Mouse (Mus musculus) hindbrain, embryonic 11.5 days (tissue): Measurements from ENCODE around the gene Pcgf5. TPM values are rescaled to one million over a fixed set of nuclear protein-coding genes. Genes with fewer than 3 reads are reported as not detected.

ENCODE experiments used
- ATAC-seq: fragments of 200-750 bp; cut with Nextera tagmentation; 2 replicates; pipeline ENCODE4 v1.8.0; 2017; ENCODE audit warnings: mild to moderate bottlenecking, moderate TSS enrichment, moderate library complexity; ENCODE audit not compliant: low FRiP score
- DNase-seq: peaks from one replicate; pipeline ENCODE4 v3.0.0-alpha.2; 2015; ENCODE audit warnings: low spot score
- H3K27ac ChIP-seq: fragments of 300-500 bp; sonication (generic); 2 replicates; pipeline ENCODE4 v1.5.1; 2014; ENCODE audit warnings: mild to moderate bottlenecking, low read depth, low read length
- H3K27me3 ChIP-seq: fragments of 300-500 bp; sonication (generic); 2 replicates; pipeline ENCODE4 v1.6.1; 2014; ENCODE audit warnings: mild to moderate bottlenecking, low read length, moderate library complexity, mixed read lengths; ENCODE audit not compliant: control insufficient read depth, insufficient read depth
- H3K36me3 ChIP-seq: fragments of 300-500 bp; sonication (generic); 2 replicates; pipeline ENCODE4 v1.6.1; 2014; ENCODE audit warnings: mild to moderate bottlenecking, low read length, moderate library complexity, mixed read lengths; ENCODE audit not compliant: control insufficient read depth, insufficient read depth
- H3K4me1 ChIP-seq: fragments of 300-500 bp; sonication (generic); replicated peaks from 2 replicates; pipeline ENCODE4 v1.6.1; 2014; ENCODE audit warnings: low read length, mixed read lengths; ENCODE audit not compliant: control insufficient read depth, insufficient read depth
- H3K4me2 ChIP-seq: fragments of 300-500 bp; sonication (generic); replicated peaks from 2 replicates; pipeline ENCODE4 v1.6.1; 2014; ENCODE audit warnings: mild to moderate bottlenecking, low read depth, low read length
- H3K4me3 ChIP-seq: fragments of 300-500 bp; sonication (generic); 2 replicates; pipeline ENCODE4 v1.5.1; 2014; ENCODE audit warnings: low read depth, low read length
- H3K9ac ChIP-seq: fragments of 300-500 bp; sonication (generic); 2 replicates; pipeline ENCODE4 v1.6.1; 2014; ENCODE audit warnings: low read depth, low read length
- H3K9me3 ChIP-seq: fragments of 300-500 bp; sonication (generic); 2 replicates; pipeline ENCODE4 v1.6.1; 2016; ENCODE audit warnings: low read length; ENCODE audit not compliant: control insufficient read depth
- WGBS: fragments of 180-500 bp; shearing (Covaris S2); extraction: QIAGEN DNeasy Blood & Tissue Kit; methylation state at CpG from one replicate; pipeline ENCODE4 v1.1.7; 2014; 5-methylcytosine and 5-hydroxymethylcytosine counted together
- polyA plus RNA-seq: library from polyadenylated mRNA; unstranded; fragments of >200 nt; fragmentation: Nextera tagmentation; extraction: Ambion mirVana; gene quantifications from 2 replicates; pipeline ENCODE4 v1.2.1, GENCODE M21; 2014

Pcgf5 gene
- polyA plus RNA-seq: 10.6 and 11.0 TPM in 2 replicates

DNA sequence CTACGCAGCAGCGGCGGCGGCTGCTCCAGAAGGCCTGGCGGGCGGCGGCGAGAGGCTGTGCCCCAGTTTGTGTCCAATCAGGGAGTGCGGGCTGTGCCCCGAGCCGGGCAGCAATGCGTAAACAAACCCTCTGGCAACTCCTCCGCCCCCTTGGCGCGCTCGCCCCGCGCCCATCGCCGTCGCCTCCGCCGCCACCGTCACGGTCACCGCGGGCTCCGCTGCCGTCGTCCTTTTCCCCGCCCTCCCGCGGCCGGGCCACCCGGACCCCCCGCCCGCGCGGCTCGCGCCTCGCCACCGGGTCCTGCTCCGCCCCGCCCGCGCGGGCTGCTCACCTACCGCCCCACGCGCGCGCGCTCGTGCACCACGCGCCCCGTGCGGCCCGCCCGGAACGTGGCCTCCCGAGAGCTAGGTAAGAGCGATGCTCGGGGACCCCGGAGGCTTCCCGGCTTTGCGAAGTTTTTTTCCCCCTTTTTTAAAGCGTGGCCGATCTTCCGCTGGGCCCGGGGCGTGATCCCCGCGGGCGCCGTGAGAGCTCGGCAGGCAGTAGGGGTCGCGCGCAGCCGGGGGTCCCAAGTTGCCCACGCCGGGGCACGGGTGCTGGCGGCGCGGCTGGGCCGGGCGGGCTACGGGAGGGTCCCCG is at the start of gene Pcgf5:
TSS of gene Pcgf5 (plus strand) at position 149 of the 640 bp plus-strand sequence.
- no peaks in the 10 kb centered on the region for H3K36me3 ChIP-seq
- no peak within 1 kb of the TSS for H3K27ac ChIP-seq
- under 1% methylated on average over 55 of the region's 92 CpGs for WGBS
- H3K4me2 ChIP-seq: peak within 1 kb of the TSS; percentile 100
- peak; percentile 70 for DNase-seq
- H3K9ac ChIP-seq: peak within 1 kb of the TSS; percentile 7; the same call in 1 of the 2 replicates
- H3K27me3 ChIP-seq: peaks cover 30% of the 10 kb centered on the region
- H3K4me3 ChIP-seq: peak within 1 kb of the TSS; percentile 65
- ATAC-seq: peak; percentile 79
- H3K4me1 ChIP-seq: no peaks in the 10 kb centered on the region
- H3K9me3 ChIP-seq: no peaks in the 10 kb centered on the region

DNA sequence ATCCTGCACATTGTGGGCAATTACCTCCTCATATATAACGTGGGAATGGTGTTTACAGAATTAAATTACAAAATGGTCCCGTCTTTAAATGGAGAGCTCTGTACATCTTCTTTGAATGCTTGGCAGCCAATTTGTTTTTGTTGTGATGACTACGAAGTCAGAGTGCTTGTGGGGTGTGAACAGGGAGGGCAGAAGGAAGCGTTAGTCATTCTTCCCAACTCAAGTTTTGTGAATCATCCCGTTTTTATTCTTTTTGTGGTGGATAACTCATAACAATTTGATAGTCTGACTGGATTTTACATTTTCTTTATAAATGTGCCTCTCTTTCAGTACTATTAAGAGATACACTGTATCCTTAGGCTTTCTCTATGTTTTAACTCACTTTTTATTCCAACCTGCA is 42.6 kb upstream of the Pcgf5 start:
- H3K4me3 ChIP-seq: no peak overlapping the region
- DNase-seq (no peak), ATAC-seq (no peak)
- H3K9me3 ChIP-seq: no peaks in the 10 kb centered on the region
- H3K36me3 ChIP-seq: no peaks in the 10 kb centered on the region
- no peak overlapping the region for H3K27ac ChIP-seq
- 87% methylated on average over 5 of the region's 5 CpGs for WGBS
- H3K27me3 ChIP-seq: no peaks in the 10 kb centered on the region
- no peak overlapping the region for H3K4me2 ChIP-seq
- no peaks in the 10 kb centered on the region for H3K4me1 ChIP-seq
- H3K9ac ChIP-seq: no peak overlapping the region

DNA sequence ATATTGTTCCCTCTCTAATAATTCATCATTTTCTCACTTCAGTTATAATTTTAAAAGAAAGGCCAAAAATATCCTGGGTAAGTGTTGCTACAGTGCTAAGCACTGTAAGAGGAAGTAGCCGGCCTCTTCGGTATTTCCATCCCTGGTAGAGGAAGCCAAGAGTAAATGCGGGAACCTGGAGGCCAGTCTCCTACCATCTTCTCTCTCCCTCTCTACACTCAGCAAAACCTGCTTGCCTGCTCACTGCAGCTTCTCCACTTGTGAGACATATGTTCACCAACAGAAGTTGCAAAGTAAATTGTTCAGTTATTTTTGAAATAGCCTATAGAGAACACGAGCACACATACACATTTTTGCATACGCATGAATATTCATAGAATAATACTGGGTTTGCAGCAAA is 34.1 kb upstream of the Pcgf5 start:
- H3K4me1 ChIP-seq: no peaks in the 10 kb centered on the region
- H3K27ac ChIP-seq: no peak overlapping the region
- H3K4me2 ChIP-seq: no peak overlapping the region
- no peak overlapping the region for H3K9ac ChIP-seq
- H3K4me3 ChIP-seq: no peak overlapping the region
- DNase-seq: no peak
- no peaks in the 10 kb centered on the region for H3K9me3 ChIP-seq
- no peak for ATAC-seq
- no peaks in the 10 kb centered on the region for H3K27me3 ChIP-seq
- no peaks in the 10 kb centered on the region for H3K36me3 ChIP-seq
- 89% methylated on average over 5 of the region's 5 CpGs for WGBS

DNA sequence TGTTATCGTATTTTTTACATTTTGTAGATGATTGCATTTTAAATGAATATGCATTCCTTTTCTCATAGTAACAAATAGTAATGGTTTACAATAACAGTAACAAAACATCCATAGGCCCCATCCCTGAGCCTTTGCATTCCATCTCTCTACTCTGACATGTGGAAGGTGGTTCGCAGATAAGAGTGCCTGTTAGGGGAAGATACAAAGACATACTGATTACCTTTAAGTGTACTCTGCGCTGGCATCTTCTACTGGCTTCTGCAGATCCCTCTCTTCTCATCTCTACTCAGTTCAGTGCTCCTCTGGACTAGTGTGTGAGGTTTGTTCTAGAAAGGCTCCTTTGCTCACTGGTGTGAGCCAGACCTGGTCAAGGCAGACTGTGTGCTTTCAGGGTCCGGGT is 28.4 kb upstream of the Pcgf5 start:
- Histone ChIP-seq H3K36me3 (no peaks in the 10 kb centered on the region), H3K4me1 (no peaks in the 10 kb centered on the region), H3K4me2 (no peak overlapping the region), H3K9me3 (no peaks in the 10 kb centered on the region), H3K9ac (no peak overlapping the region), H3K27ac (no peak overlapping the region), H3K4me3 (no peak overlapping the region), H3K27me3 (no peaks in the 10 kb centered on the region)
- ATAC-seq (no peak), DNase-seq (no peak)
- 88% methylated on average over 4 of the region's 4 CpGs for WGBS

DNA sequence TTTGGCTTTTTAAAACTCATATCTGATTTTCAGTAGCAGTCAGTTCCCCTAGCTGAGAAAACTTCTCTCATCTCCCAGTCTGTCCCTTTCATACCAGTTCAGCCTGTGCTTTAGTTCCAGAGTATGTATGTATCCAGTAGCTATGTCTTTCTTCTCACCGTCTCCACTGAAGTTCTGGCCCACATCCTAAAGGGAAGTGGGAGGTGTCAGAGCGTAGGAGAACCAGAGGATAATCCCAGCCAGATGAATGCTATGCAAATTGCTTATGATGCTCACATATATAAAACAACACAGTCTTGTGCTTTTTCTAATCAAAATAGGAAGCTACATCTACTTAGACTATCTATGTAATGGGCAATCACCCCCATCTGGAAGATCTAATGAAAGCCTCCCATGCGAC is 27.0 kb upstream of the Pcgf5 start:
- Histone ChIP-seq H3K4me2 (no peak overlapping the region), H3K9me3 (no peaks in the 10 kb centered on the region), H3K9ac (no peak overlapping the region), H3K27ac (no peak overlapping the region), H3K4me3 (no peak overlapping the region), H3K27me3 (no peaks in the 10 kb centered on the region), H3K4me1 (no peaks in the 10 kb centered on the region), H3K36me3 (no peaks in the 10 kb centered on the region)
- 90% methylated on average over 3 of the region's 3 CpGs for WGBS
- ATAC-seq: no peak
- no peak for DNase-seq

DNA sequence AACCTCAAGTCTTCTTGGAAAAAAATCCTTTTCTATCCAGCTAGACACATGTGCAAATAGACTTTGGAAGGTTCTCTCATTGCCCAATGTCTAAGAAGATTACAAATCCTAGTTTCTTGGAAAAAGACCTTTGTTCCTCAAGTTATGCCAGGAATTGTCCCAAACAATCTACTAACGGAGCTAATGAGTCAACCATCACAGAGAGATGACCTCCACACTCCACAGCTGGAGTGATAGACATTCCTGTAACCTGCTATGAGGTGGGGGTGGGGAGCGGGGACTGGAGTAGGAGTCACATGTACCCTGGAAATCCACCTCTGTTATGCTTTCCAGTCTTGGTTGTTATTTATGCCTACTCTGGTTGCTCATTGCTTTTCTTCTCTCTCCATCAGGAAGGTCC is 24.8 kb upstream of the Pcgf5 start:
- Histone ChIP-seq H3K9ac (no peak overlapping the region), H3K36me3 (no peaks in the 10 kb centered on the region), H3K4me2 (no peak overlapping the region), H3K27ac (no peak overlapping the region), H3K4me1 (no peaks in the 10 kb centered on the region), H3K27me3 (no peaks in the 10 kb centered on the region), H3K9me3 (no peaks in the 10 kb centered on the region), H3K4me3 (no peak overlapping the region)
- ATAC-seq (no peak), DNase-seq (no peak)
- 70% methylated on average over 2 of the region's 2 CpGs for WGBS

DNA sequence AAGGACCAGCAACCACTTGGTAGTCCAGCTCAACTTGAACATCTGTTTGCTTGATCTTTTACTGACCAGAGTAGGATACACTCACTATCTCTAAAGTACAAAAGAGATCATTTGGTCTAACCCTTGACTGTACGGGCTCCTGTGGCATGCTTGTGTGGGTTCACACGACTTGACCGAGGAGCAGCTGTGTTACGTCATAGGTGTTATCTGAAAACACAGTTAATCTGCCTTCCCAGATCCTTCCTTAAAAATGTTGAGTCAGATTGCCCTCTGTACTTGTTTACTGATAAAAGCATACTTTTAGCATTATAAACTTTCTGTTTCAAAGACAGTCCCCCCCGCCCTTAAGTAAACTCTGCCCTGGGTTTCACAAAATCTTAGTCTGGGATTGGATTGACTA is 19.4 kb upstream of the Pcgf5 start:
- 90% methylated on average over 5 of the region's 5 CpGs for WGBS
- DNase-seq (no peak), ATAC-seq (no peak)
- Histone ChIP-seq H3K36me3 (no peaks in the 10 kb centered on the region), H3K4me1 (no peaks in the 10 kb centered on the region), H3K9ac (no peak overlapping the region), H3K27me3 (no peaks in the 10 kb centered on the region), H3K9me3 (no peaks in the 10 kb centered on the region), H3K4me3 (no peak overlapping the region), H3K4me2 (no peak overlapping the region), H3K27ac (no peak overlapping the region)

DNA sequence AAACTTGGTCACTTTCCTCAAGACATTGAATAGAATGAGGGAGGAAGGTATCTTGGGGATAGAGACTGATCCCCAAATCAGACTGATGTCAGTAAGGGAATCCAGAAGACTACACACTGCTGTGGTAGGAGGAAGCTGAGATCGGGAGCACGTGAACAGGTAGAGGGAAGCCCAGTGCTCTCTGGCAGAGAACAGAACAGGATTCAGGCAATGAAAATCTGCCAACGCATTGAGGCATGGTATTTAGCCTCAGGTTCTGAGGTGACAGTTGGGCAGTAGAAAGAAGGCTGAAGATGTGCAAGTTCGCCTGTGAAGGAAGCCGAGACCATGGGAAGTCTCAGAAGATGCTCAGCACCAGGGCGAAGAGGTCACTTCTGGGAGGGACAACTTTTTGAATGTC is 733 bp upstream of the Pcgf5 start:
- WGBS: 30% methylated on average over 6 of the region's 6 CpGs
- ATAC-seq: no peak
- no peak overlapping the region for H3K9ac ChIP-seq
- no peak for DNase-seq
- H3K4me1 ChIP-seq: no peaks in the 10 kb centered on the region
- peak overlapping the region; percentile 100 for H3K4me2 ChIP-seq
- peaks cover 30% of the 10 kb centered on the region for H3K27me3 ChIP-seq
- H3K9me3 ChIP-seq: no peaks in the 10 kb centered on the region
- H3K4me3 ChIP-seq: no peak overlapping the region
- H3K27ac ChIP-seq: no peak overlapping the region
- no peaks in the 10 kb centered on the region for H3K36me3 ChIP-seq

DNA sequence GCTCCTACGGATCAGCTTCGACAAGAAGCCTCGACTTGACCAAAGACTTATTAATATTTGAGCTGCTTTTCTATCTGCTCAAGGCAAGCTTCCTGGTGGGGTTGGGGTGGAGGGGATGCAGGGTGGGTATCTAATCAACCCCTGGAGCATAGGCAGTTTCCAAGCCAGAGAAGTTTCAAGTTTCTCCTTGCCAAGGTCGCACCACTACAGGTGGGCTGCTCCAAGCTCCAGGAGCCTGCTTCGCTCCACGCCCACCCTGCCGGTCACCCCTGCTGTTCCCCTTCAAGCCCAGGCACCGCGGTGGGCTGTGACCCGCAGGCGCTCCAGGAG is 313 bp upstream of the Pcgf5 start:
- no peak for DNase-seq
- WGBS: under 1% methylated on average over 10 of the region's 11 CpGs
- H3K4me1 ChIP-seq: no peaks in the 10 kb centered on the region

More for the DNA sequence above, 313 bp upstream of the Pcgf5 start:
- H3K27ac ChIP-seq: no peak overlapping the region
- H3K4me3 ChIP-seq: peak overlapping the region; percentile 65
- no peaks in the 10 kb centered on the region for H3K9me3 ChIP-seq
- no peak; the same call in 1 of the 2 replicates for ATAC-seq
- H3K27me3 ChIP-seq: peaks cover 30% of the 10 kb centered on the region
- H3K4me2 ChIP-seq: peak overlapping the region; percentile 100
- 0 out of 2 replicates have a peak overlapping the region, but pooled peaks have one; percentile 7 for H3K9ac ChIP-seq
- H3K36me3 ChIP-seq: no peaks in the 10 kb centered on the region
